16 mouse cellular contexts compared by ENCODE assay signal in genomic region chr4:32867460-32867859, GRCm38 (mm10).
DNase-seq lines count a peak whose midpoint lies in the region; ATAC-seq and TF ChIP-seq lines count a peak whose summit lies in the region.
"Had no signal": no experiment of that assay in that cellular context is flagged by ENCODE, and none has a peak within 500 bp of the region (broad histone marks: within the 10 kb centered on the region; RNA-seq: fewer than 3 reads in every experiment).

No protein-coding gene starts in this region.

- H3K4me3 ChIP-seq in hindbrain, postnatal 0 days (ENCODE audit: low read length) = no peak overlapping the region
- H3K4me3 ChIP-seq in hindbrain, embryonic 11.5 days (ENCODE audit: low read depth, low read length) = no peak overlapping the region
- no peak overlapping the region for H3K4me3 ChIP-seq in left cerebral cortex, adult 2 months
- H3K4me3 ChIP-seq: forebrain, embryonic 12.5 days; gastrocnemius, adult 2 months; heart, embryonic 10.5 days; hindbrain, embryonic 12.5 days; myocyte had no signal

- TF ChIP-seq POLR2A in brain, embryonic 14.5 days (IDR thresholded peaks at IDR 0.05; ENCODE audit: borderline replicate concordance, extremely low read depth, insufficient read depth, insufficient read length, poor library complexity, severe bottlenecking) = no peak

- no peak for DNase-seq in hindbrain, postnatal 0 days (ENCODE audit: low spot score)
- DNase-seq in hindbrain, embryonic 11.5 days (ENCODE audit: low spot score) = no peak
- DNase-seq in thymus, postnatal 25 days = peak; percentile 24
- DNase-seq in thymus, adult 18-20 months = no peak
- DNase-seq in brain, embryonic 14.5 days (ENCODE audit: low read depth) = no peak
- DNase-seq in left cerebral cortex, adult 2 months (ENCODE audit: extremely low spot score in 1 of 2, low spot score in 2 of 2) = no peak
- no peak for DNase-seq in frontal cortex, postnatal 36 days (ENCODE audit: low spot score in 2 of 2)
- DNase-seq in right cerebral cortex, postnatal 4 days = no peak
- DNase-seq: cerebellum, adult 18-20 months; gastrocnemius, adult 2 months; kidney, adult 9 months; spleen, adult 18-20 months had no signal

- no peaks in the 10 kb centered on the region for H3K9me3 ChIP-seq in hindbrain, postnatal 0 days (ENCODE audit: low read length)
- H3K9me3 ChIP-seq in hindbrain, embryonic 11.5 days (ENCODE audit: control insufficient read depth, low read length) = no peaks in the 10 kb centered on the region
- H3K9me3 ChIP-seq: forebrain, embryonic 12.5 days; heart, embryonic 10.5 days; hindbrain, embryonic 12.5 days had no signal

- WGBS in hindbrain, postnatal 0 days = 89% methylated on average over 6 of the region's 6 CpGs
- WGBS in hindbrain, embryonic 11.5 days = 84% methylated on average over 6 of the region's 6 CpGs

- H3K4me1 ChIP-seq in hindbrain, postnatal 0 days (ENCODE audit: insufficient read depth, low read length) = no peaks in the 10 kb centered on the region
- peaks cover 11% of the 10 kb centered on the region for H3K4me1 ChIP-seq in hindbrain, embryonic 11.5 days (replicated peaks; ENCODE audit: control insufficient read depth, insufficient read depth, low read length)

- no peaks in the 10 kb centered on the region for H3K36me3 ChIP-seq in hindbrain, postnatal 0 days (ENCODE audit: insufficient read depth, low read length)
- no peaks in the 10 kb centered on the region for H3K36me3 ChIP-seq in hindbrain, embryonic 11.5 days (ENCODE audit: control insufficient read depth, insufficient read depth, low read length)
- H3K36me3 ChIP-seq: forebrain, embryonic 12.5 days; heart, embryonic 10.5 days; hindbrain, embryonic 12.5 days had no signal

- H3K9ac ChIP-seq in hindbrain, postnatal 0 days (replicated peaks; ENCODE audit: low read length) = no peak overlapping the region
- H3K9ac ChIP-seq in hindbrain, embryonic 11.5 days (ENCODE audit: low read depth, low read length) = no peak overlapping the region
- H3K9ac ChIP-seq: forebrain, embryonic 12.5 days; hindbrain, embryonic 12.5 days had no signal

- intact Hi-C loops in left cerebral cortex, adult 2 months (cut with DNase I) = no loop called here

- H3K27ac ChIP-seq in hindbrain, postnatal 0 days = no peak overlapping the region
- H3K27ac ChIP-seq in hindbrain, embryonic 11.5 days (ENCODE audit: low read depth, low read length) = no peak overlapping the region
- no peak overlapping the region for H3K27ac ChIP-seq in left cerebral cortex, adult 2 months
- H3K27ac ChIP-seq: forebrain, embryonic 12.5 days; gastrocnemius, adult 2 months; heart, embryonic 10.5 days; hindbrain, embryonic 12.5 days had no signal

- no peak overlapping the region for H3K4me2 ChIP-seq in hindbrain, postnatal 0 days (ENCODE audit: low read depth, low read length)
- H3K4me2 ChIP-seq in hindbrain, embryonic 11.5 days (replicated peaks; ENCODE audit: low read depth, low read length) = no peak overlapping the region
- H3K4me2 ChIP-seq: forebrain, embryonic 12.5 days; hindbrain, embryonic 12.5 days had no signal

- no peak for ATAC-seq in hindbrain, postnatal 0 days
- ATAC-seq in hindbrain, embryonic 11.5 days (ENCODE audit: low FRiP score) = no peak

- TF ChIP-seq CTCF in hindbrain, postnatal 0 days (IDR thresholded peaks at IDR 0.05; ENCODE audit: low read depth) = peak; percentile 44
- peak; percentile 16; the same call in 1 of the 2 replicates for TF ChIP-seq CTCF in brain, embryonic 14.5 days (IDR thresholded peaks at IDR 0.05; ENCODE audit: borderline replicate concordance, extremely low read depth, insufficient read depth, insufficient read length)
- TF ChIP-seq CTCF in left cerebral cortex, adult 2 months (IDR thresholded peaks at IDR 0.05) = no peak; the same call in 1 of the 2 replicates

- peaks cover 4% of the 10 kb centered on the region; the same call in 1 of the 2 replicates for H3K27me3 ChIP-seq in hindbrain, postnatal 0 days (ENCODE audit: insufficient read depth, low read length)
- no peaks in the 10 kb centered on the region for H3K27me3 ChIP-seq in hindbrain, embryonic 11.5 days (ENCODE audit: control insufficient read depth, insufficient read depth, low read length)
- H3K27me3 ChIP-seq: hindbrain, embryonic 12.5 days had no signal
